18 mouse cellular contexts compared by ENCODE assay signal in genomic region chr3:70309304-70309703, GRCm38 (mm10).
A peak's percentile ranks its signal among the peaks of the same experiment; 100 is the strongest.
DNase-seq lines count a peak whose midpoint lies in the region; ATAC-seq and TF ChIP-seq lines count a peak whose summit lies in the region.
"Had no signal": no experiment of that assay in that cellular context is flagged by ENCODE, and none has a peak within 500 bp of the region (broad histone marks: within the 10 kb centered on the region; RNA-seq: fewer than 3 reads in every experiment).

No protein-coding gene starts in this region.

- H3K27me3 ChIP-seq in forebrain, postnatal 0 days (ENCODE audit: insufficient read depth, low read length) = no peaks in the 10 kb centered on the region

- DNase-seq in heart, adult 11 months = peak; percentile 77
- DNase-seq in heart, adult 18-20 months = no peak
- DNase-seq in Muller cell, postnatal 12 days (ENCODE audit: inconsistent ontology term) = peak; percentile 9
- peak; percentile 32 to 37 for DNase-seq in cerebellum, adult 18-20 months
- DNase-seq in forebrain, postnatal 0 days = peak; percentile 47
- DNase-seq in testis, postnatal 10 days (ENCODE audit: low spot score) = no peak
- no peak for DNase-seq in heart, postnatal 14 days
- no peak for DNase-seq in layer of hippocampus, adult 2 months (ENCODE audit: low spot score in 2 of 2)
- DNase-seq: adrenal gland, postnatal 10 days; B cell, adult 2 months; heart, postnatal 36 days; kidney, postnatal 14 days; lung, postnatal 10 days had no signal

- peak; percentile 74 for ATAC-seq in forebrain, postnatal 0 days
- ATAC-seq: intestine, embryonic 16.5 days had no signal

- no peak for TF ChIP-seq CTCF in forebrain, postnatal 0 days (IDR thresholded peaks at IDR 0.05; ENCODE audit: low read depth)
- TF ChIP-seq CTCF in layer of hippocampus, adult 2 months (conservative IDR thresholded peaks at IDR 0.05) = no peak

- no peaks in the 10 kb centered on the region for H3K36me3 ChIP-seq in forebrain, postnatal 0 days (ENCODE audit: insufficient read depth)
- H3K36me3 ChIP-seq: embryonic facial prominence, embryonic 10.5 days; limb, embryonic 10.5 days had no signal

- WGBS in forebrain, postnatal 0 days = 67% methylated on average over 4 of the region's 4 CpGs

- no peak overlapping the region for H3K27ac ChIP-seq in forebrain, postnatal 0 days (ENCODE audit: low read depth, low read length)
- H3K27ac ChIP-seq in layer of hippocampus, adult 2 months = no peak overlapping the region
- H3K27ac ChIP-seq: embryonic facial prominence, embryonic 10.5 days; limb, embryonic 10.5 days; liver, embryonic 14.5 days had no signal

- H3K4me2 ChIP-seq in forebrain, postnatal 0 days (ENCODE audit: low read depth) = no peak overlapping the region

- H3K9me3 ChIP-seq in forebrain, postnatal 0 days (ENCODE audit: low read length) = no peaks in the 10 kb centered on the region
- H3K9me3 ChIP-seq: embryonic facial prominence, embryonic 10.5 days; limb, embryonic 10.5 days had no signal

- intact Hi-C loops in heart, postnatal 14 days (cut with DNase I) = no loop called here

- no peak overlapping the region for H3K9ac ChIP-seq in forebrain, postnatal 0 days
- H3K9ac ChIP-seq: liver, embryonic 14.5 days had no signal

- H3K4me3 ChIP-seq in forebrain, postnatal 0 days (ENCODE audit: low read depth, low read length) = no peak overlapping the region
- H3K4me3 ChIP-seq in layer of hippocampus, adult 2 months = no peak overlapping the region
- H3K4me3 ChIP-seq: embryonic facial prominence, embryonic 10.5 days; limb, embryonic 10.5 days; myocyte had no signal

- H3K4me1 ChIP-seq in forebrain, postnatal 0 days (ENCODE audit: insufficient read depth) = 0 out of 2 replicates have a peak, but pooled peaks cover 5% of the 10 kb centered on the region
- H3K4me1 ChIP-seq: embryonic facial prominence, embryonic 10.5 days had no signal

Comparison
In these comparisons a context has a peak if more than half of its experiments do, and no peak if none do; other contexts are left out.
1. DNase-seq: peak in heart, adult 11 months (single experiment), Muller cell, postnatal 12 days (single experiment), cerebellum, adult 18-20 months (2 of 2) and forebrain, postnatal 0 days (single experiment); none in heart, adult 18-20 months (0 of 2), testis, postnatal 10 days (single experiment), heart, postnatal 14 days (0 of 2) and layer of hippocampus, adult 2 months (0 of 2).